Mouse (Mus musculus): Measurements from ENCODE around the gene 1110008L16Rik. TPM values are rescaled to one million over a fixed set of nuclear protein-coding genes. Genes with fewer than 3 reads are reported as not detected.

The 1110008L16Rik gene
- total RNA-seq, 2 experiments from 2014 or later, result 7.5 to 9.2 TPM

Other genes with a start within 250 kb of the 1110008L16Rik start
- 10 to 100 TPM in 1 of 2 experiments, 1 to 10 TPM in 1; 8.2 to 10.9 TPM for gene 2700097O09Rik, start 219.5 kb upstream of the 1110008L16Rik start, total RNA-seq (2021)
- gene Srp54a, start 219.3 kb upstream of the 1110008L16Rik start, total RNA-seq (2021), result 10 to 100 TPM; 84.1 to 90.0 TPM
- 10 to 100 TPM; 11.2 to 13.4 TPM for gene Fam177a, start 175.1 kb upstream of the 1110008L16Rik start, total RNA-seq (2021)
- gene Srp54b, start 144.5 kb upstream of the 1110008L16Rik start, total RNA-seq (2021), result 10 to 100 TPM; 51.8 to 56.0 TPM
- 1 to 10 TPM; 3.9 to 7.1 TPM for gene 1700047I17Rik2, start 100.0 kb upstream of the 1110008L16Rik start, total RNA-seq (2021)
- gene Srp54c, start 69.4 kb upstream of the 1110008L16Rik start, total RNA-seq (2021), result 10 to 100 TPM; 32.4 to 34.8 TPM
- 10 to 100 TPM; 10.9 to 11.3 TPM for gene Ppp2r3c, start 3.4 kb downstream of the 1110008L16Rik start, total RNA-seq (2021)
- gene Psma6, start 84.6 kb downstream of the 1110008L16Rik start, total RNA-seq (2021), result 100 to 1,000 TPM; 140 to 142 TPM
- 10 to 100 TPM; 33.8 to 54.4 TPM for gene Nfkbia, start 193.1 kb downstream of the 1110008L16Rik start, total RNA-seq (2021)

All from layer of hippocampus, adult 18-20 months (tissue).